Mouse (Mus musculus): ENCODE results near the gene Tll1. TPM values are rescaled to one million over a fixed set of nuclear protein-coding genes. Genes with fewer than 3 reads are reported as not detected.
"Not testable (repeated sequence)": the region's sequence is repeated elsewhere in the genome, so short reads cannot be mapped to it uniquely, and the experiment has no call there.

The Tll1 gene
- polyA plus RNA-seq, 1 experiment from 2014 or later = 4.5 TPM

- no peak overlapping the region for H3K9ac ChIP-seq
- ATAC-seq (ENCODE audit: low FRiP score, low read depth) = peak; percentile 40; the same call in 1 of the 2 replicates
- peaks cover 14% of the 10 kb centered on the region for H3K4me1 ChIP-seq
- WGBS = 53% methylated on average over 3 of the region's 3 CpGs
- no peaks in the 10 kb centered on the region for H3K27me3 ChIP-seq
- no peak overlapping the region for H3K4me3 ChIP-seq
- no peaks in the 10 kb centered on the region for H3K36me3 ChIP-seq
- H3K9me3 ChIP-seq = no peaks in the 10 kb centered on the region
- no peak overlapping the region for H3K4me2 ChIP-seq (replicated peaks)
- H3K27ac ChIP-seq = no peak overlapping the region
Observed at GRCm38 (mm10) chr8:64048556-64048955, 157.5 kb downstream of the Tll1 start.

GRCm38 (mm10) chr8:64047963-64048505, 158.0 kb downstream of the Tll1 start:
- Histone ChIP-seq H3K4me2 (replicated peaks) (peak overlapping the region; percentile 34), H3K4me3 (no peak overlapping the region), H3K36me3 (no peaks in the 10 kb centered on the region), H3K27ac (no peak overlapping the region; the same call in 1 of the 2 replicates), H3K27me3 (no peaks in the 10 kb centered on the region), H3K4me1 (peaks cover 14% of the 10 kb centered on the region), H3K9ac (no peak overlapping the region), H3K9me3 (no peaks in the 10 kb centered on the region)
- WGBS = 38% methylated on average over 9 of the region's 9 CpGs
- 0 out of 2 replicates have a peak, but pooled peaks have one; percentile 40 for ATAC-seq (ENCODE audit: low FRiP score, low read depth)

- no peak overlapping the region for H3K4me3 ChIP-seq
- no peaks in the 10 kb centered on the region for H3K4me1 ChIP-seq
- H3K27ac ChIP-seq = no peak overlapping the region
- 82% methylated on average over 6 of the region's 6 CpGs for WGBS
- no peaks in the 10 kb centered on the region for H3K9me3 ChIP-seq
- no peaks in the 10 kb centered on the region for H3K36me3 ChIP-seq
- no peaks in the 10 kb centered on the region for H3K27me3 ChIP-seq
- no peak for ATAC-seq (ENCODE audit: low FRiP score, low read depth)
- H3K9ac ChIP-seq = no peak overlapping the region
- no peak overlapping the region for H3K4me2 ChIP-seq (replicated peaks)
Observed at GRCm38 (mm10) chr8:64041303-64041884, 164.7 kb downstream of the Tll1 start.

- no peak overlapping the region for H3K4me2 ChIP-seq (replicated peaks)
- H3K9ac ChIP-seq = no peak overlapping the region
- H3K27ac ChIP-seq = no peak overlapping the region
- 80% methylated on average over 4 of the region's 4 CpGs for WGBS
- no peak overlapping the region for H3K4me3 ChIP-seq
- H3K9me3 ChIP-seq = no peaks in the 10 kb centered on the region
- ATAC-seq (ENCODE audit: low FRiP score, low read depth) = no peak
- H3K27me3 ChIP-seq = no peaks in the 10 kb centered on the region
- no peaks in the 10 kb centered on the region for H3K4me1 ChIP-seq
- no peaks in the 10 kb centered on the region for H3K36me3 ChIP-seq
Observed at GRCm38 (mm10) chr8:64030672-64031385, 175.2 kb downstream of the Tll1 start.

GRCm38 (mm10) chr8:64030081-64030480, 176.0 kb downstream of the Tll1 start:
- ATAC-seq (ENCODE audit: low FRiP score, low read depth) = no peak

GRCm38 (mm10) chr8:64029525-64029924, 176.5 kb downstream of the Tll1 start:
- Histone ChIP-seq H3K4me3 (no peak overlapping the region), H3K4me2 (replicated peaks) (no peak overlapping the region), H3K9me3 (no peaks in the 10 kb centered on the region), H3K36me3 (no peaks in the 10 kb centered on the region), H3K4me1 (no peaks in the 10 kb centered on the region), H3K27ac (no peak overlapping the region), H3K9ac (no peak overlapping the region), H3K27me3 (no peaks in the 10 kb centered on the region)
- WGBS = 87% methylated on average over 3 of the region's 3 CpGs
- no peak for ATAC-seq (ENCODE audit: low FRiP score, low read depth)

More at GRCm38 (mm10) chr8:64030081-64030480, 176.0 kb downstream of the Tll1 start:
- Histone ChIP-seq H3K36me3 (no peaks in the 10 kb centered on the region), H3K27me3 (no peaks in the 10 kb centered on the region), H3K4me2 (replicated peaks) (no peak overlapping the region), H3K4me1 (no peaks in the 10 kb centered on the region), H3K9me3 (no peaks in the 10 kb centered on the region), H3K27ac (no peak overlapping the region), H3K4me3 (no peak overlapping the region), H3K9ac (no peak overlapping the region)

- 61% methylated on average over 5 of the region's 5 CpGs for WGBS
- ATAC-seq (ENCODE audit: low FRiP score, low read depth) = peak; percentile 11; the same call in 1 of the 2 replicates
- H3K27ac ChIP-seq = no peak overlapping the region
Observed at GRCm38 (mm10) chr8:64024359-64024758, 181.7 kb downstream of the Tll1 start.

GRCm38 (mm10) chr8:64023579-64023978, 182.5 kb downstream of the Tll1 start:
- Histone ChIP-seq H3K36me3 (no peaks in the 10 kb centered on the region), H3K4me1 (no peaks in the 10 kb centered on the region), H3K9ac (no peak overlapping the region), H3K4me3 (no peak overlapping the region), H3K9me3 (no peaks in the 10 kb centered on the region), H3K27me3 (no peaks in the 10 kb centered on the region), H3K27ac (no peak overlapping the region), H3K4me2 (replicated peaks) (no peak overlapping the region)
- ATAC-seq (ENCODE audit: low FRiP score, low read depth) = no peak
- WGBS = 32% methylated on average over 5 of the region's 5 CpGs

More at GRCm38 (mm10) chr8:64024359-64024758, 181.7 kb downstream of the Tll1 start:
- H3K27me3 ChIP-seq = no peaks in the 10 kb centered on the region
- H3K36me3 ChIP-seq = no peaks in the 10 kb centered on the region
- H3K4me3 ChIP-seq = no peak overlapping the region
- no peak overlapping the region for H3K4me2 ChIP-seq (replicated peaks)
- H3K4me1 ChIP-seq = no peaks in the 10 kb centered on the region
- H3K9ac ChIP-seq = no peak overlapping the region
- no peaks in the 10 kb centered on the region for H3K9me3 ChIP-seq

- ATAC-seq (ENCODE audit: low FRiP score, low read depth) = no peak; the same call in 1 of the 2 replicates
- H3K4me1 ChIP-seq = no peaks in the 10 kb centered on the region
- WGBS = 86% methylated on average over 2 of the region's 2 CpGs
- H3K9ac ChIP-seq = no peak overlapping the region
- H3K9me3 ChIP-seq = no peaks in the 10 kb centered on the region
- no peaks in the 10 kb centered on the region for H3K36me3 ChIP-seq
- H3K27ac ChIP-seq = no peak overlapping the region
- H3K27me3 ChIP-seq = no peaks in the 10 kb centered on the region
- no peak overlapping the region for H3K4me3 ChIP-seq
- no peak overlapping the region for H3K4me2 ChIP-seq (replicated peaks)
Observed at GRCm38 (mm10) chr8:64023027-64023426, 183.0 kb downstream of the Tll1 start.

GRCm38 (mm10) chr8:63970612-63971391, 235.3 kb downstream of the Tll1 start:
- not testable (repeated sequence) for ATAC-seq (ENCODE audit: low FRiP score, low read depth); H3K27ac ChIP-seq; H3K4me1 ChIP-seq; H3K4me3 ChIP-seq; H3K27me3 ChIP-seq; H3K9ac ChIP-seq; H3K9me3 ChIP-seq; H3K36me3 ChIP-seq; H3K4me2 ChIP-seq (replicated peaks)
- 38% methylated on average over 9 of the region's 9 CpGs for WGBS

Measured in limb, embryonic 13.5 days (tissue).